8 mouse cellular contexts compared by ENCODE assay signal in genomic region chr14:98166318-98166976, GRCm38 (mm10). TPM values are rescaled to one million over a fixed set of nuclear protein-coding genes. Genes with fewer than 3 reads are reported as not detected.
DNase-seq lines count a peak whose midpoint lies in the region; ATAC-seq lines count a peak whose summit lies in the region.

No protein-coding gene starts in this region.

- 0 out of 2 replicates have a peak overlapping the region, but pooled peaks have one; percentile 7 for H3K9ac ChIP-seq in heart, embryonic 12.5 days
- no peak overlapping the region; the same call in 1 of the 2 replicates for H3K9ac ChIP-seq in embryonic facial prominence, embryonic 14.5 days (ENCODE audit: low read depth, low read length)
- H3K9ac ChIP-seq in intestine, embryonic 15.5 days: no peak overlapping the region
- no peak overlapping the region for H3K9ac ChIP-seq in midbrain, embryonic 15.5 days

- H3K36me3 ChIP-seq in heart, embryonic 12.5 days: no peaks in the 10 kb centered on the region
- H3K36me3 ChIP-seq in embryonic facial prominence, embryonic 14.5 days (ENCODE audit: control insufficient read depth, insufficient read depth, low read length): no peaks in the 10 kb centered on the region
- no peaks in the 10 kb centered on the region for H3K36me3 ChIP-seq in intestine, embryonic 15.5 days
- H3K36me3 ChIP-seq in midbrain, embryonic 15.5 days (replicated peaks): no peaks in the 10 kb centered on the region

- intact Hi-C loops in heart, postnatal 25 days (cut with DNase I): loop anchor here (5.0 to 10.0 kb wide), 3 partner anchors 54 to 162 kb away; no protein-coding TSS in a partner anchor

- no peaks in the 10 kb centered on the region for H3K9me3 ChIP-seq in heart, embryonic 12.5 days (replicated peaks)
- no peaks in the 10 kb centered on the region for H3K9me3 ChIP-seq in embryonic facial prominence, embryonic 14.5 days (ENCODE audit: control insufficient read depth, low read length)
- H3K9me3 ChIP-seq in intestine, embryonic 15.5 days: no peaks in the 10 kb centered on the region
- no peaks in the 10 kb centered on the region for H3K9me3 ChIP-seq in midbrain, embryonic 15.5 days

- 75% methylated on average over 10 of the region's 10 CpGs for WGBS in heart, embryonic 12.5 days
- WGBS in embryonic facial prominence, embryonic 14.5 days: 64% methylated on average over 10 of the region's 10 CpGs
- 86% methylated on average over 10 of the region's 10 CpGs for WGBS in intestine, embryonic 15.5 days
- WGBS in midbrain, embryonic 15.5 days: 30% methylated on average over 10 of the region's 10 CpGs

- no peaks in the 10 kb centered on the region for H3K27me3 ChIP-seq in heart, embryonic 12.5 days (replicated peaks)
- H3K27me3 ChIP-seq in embryonic facial prominence, embryonic 14.5 days (replicated peaks; ENCODE audit: control insufficient read depth, insufficient read depth, low read length): peaks cover 3% of the 10 kb centered on the region; the same call in 1 of the 2 replicates
- no peaks in the 10 kb centered on the region for H3K27me3 ChIP-seq in intestine, embryonic 15.5 days (replicated peaks)
- no peaks in the 10 kb centered on the region for H3K27me3 ChIP-seq in midbrain, embryonic 15.5 days (replicated peaks)

- H3K4me1 ChIP-seq in heart, embryonic 12.5 days (replicated peaks): peaks cover 11% of the 10 kb centered on the region
- H3K4me1 ChIP-seq in embryonic facial prominence, embryonic 14.5 days (ENCODE audit: control insufficient read depth, insufficient read depth, low read length): no peaks in the 10 kb centered on the region
- H3K4me1 ChIP-seq in intestine, embryonic 15.5 days (replicated peaks): no peaks in the 10 kb centered on the region
- H3K4me1 ChIP-seq in midbrain, embryonic 15.5 days: peaks cover 11% of the 10 kb centered on the region; the same call in 1 of the 2 replicates

- H3K4me2 ChIP-seq in heart, embryonic 12.5 days: peak overlapping the region; percentile 84
- H3K4me2 ChIP-seq in embryonic facial prominence, embryonic 14.5 days (ENCODE audit: low read depth, low read length): peak overlapping the region; percentile 96
- H3K4me2 ChIP-seq in intestine, embryonic 15.5 days (replicated peaks): peak overlapping the region; percentile 96; the same call in 1 of the 2 replicates
- H3K4me2 ChIP-seq in midbrain, embryonic 15.5 days: peak overlapping the region; percentile 90

- peak overlapping the region; percentile 69; the same call in 1 of the 2 replicates for H3K4me3 ChIP-seq in heart, embryonic 12.5 days
- H3K4me3 ChIP-seq in embryonic facial prominence, embryonic 14.5 days (ENCODE audit: low read depth, low read length): peak overlapping the region; percentile 74
- H3K4me3 ChIP-seq in intestine, embryonic 15.5 days (replicated peaks): 0 out of 2 replicates have a peak overlapping the region, but pooled peaks have one; percentile 78
- H3K4me3 ChIP-seq in midbrain, embryonic 15.5 days: peak overlapping the region; percentile 82

- no peak overlapping the region for H3K27ac ChIP-seq in heart, embryonic 12.5 days (ENCODE audit: poor library complexity, severe bottlenecking)
- H3K27ac ChIP-seq in embryonic facial prominence, embryonic 14.5 days (replicated peaks; ENCODE audit: low read depth, low read length): no peak overlapping the region
- no peak overlapping the region for H3K27ac ChIP-seq in intestine, embryonic 15.5 days
- no peak overlapping the region for H3K27ac ChIP-seq in midbrain, embryonic 15.5 days

- ATAC-seq in heart, embryonic 12.5 days (ENCODE audit: insufficient number of reproducible peaks, low FRiP score): no peak
- no peak for ATAC-seq in embryonic facial prominence, embryonic 14.5 days (ENCODE audit: low read depth)
- no peak for ATAC-seq in intestine, embryonic 15.5 days
- no peak for ATAC-seq in midbrain, embryonic 15.5 days (replicated peaks)

- no peak for DNase-seq in heart, postnatal 25 days (ENCODE audit: low spot score)
- no peak for DNase-seq in embryonic facial prominence, embryonic 14.5 days (ENCODE audit: low spot score)
- no peak for DNase-seq in urinary bladder, postnatal 25 days (ENCODE audit: low spot score)
- no peak for DNase-seq in cerebellum, adult 11-12 months
- DNase-seq in layer of hippocampus, adult 11-12 months (ENCODE audit: low spot score): no peak

RNA-seq across cellular contexts. Expression of gene Dach1, which starts 3.1 kb away (rescaled TPM):
- polyA plus RNA-seq in heart, embryonic 12.5 days (2016; fragmentation: Nextera tagmentation; extraction: Ambion mirVana): 3.3 and 3.4 TPM in 2 replicates
- 1 to 10 TPM; 6.0 to 8.3 TPM for total RNA-seq in heart, postnatal 25 days (2021)
- polyA plus RNA-seq in embryonic facial prominence, embryonic 14.5 days (2014; fragmentation: Nextera tagmentation; extraction: Ambion mirVana): 4.1 and 4.5 TPM in 2 replicates
- polyA plus RNA-seq in intestine, embryonic 15.5 days (2015; fragmentation: Nextera tagmentation; extraction: Ambion mirVana): 2.7 TPM in 2 replicates
- 8.9 and 9.4 TPM in 2 replicates for polyA plus RNA-seq in midbrain, embryonic 15.5 days (2015; fragmentation: Nextera tagmentation; extraction: Ambion mirVana)
